In genomic region chr7:99674890-99675289, GRCm38 (mm10) we compare ENCODE assay signal across 14 mouse cellular contexts. TPM values are rescaled to one million over a fixed set of nuclear protein-coding genes. Genes with fewer than 3 reads are reported as not detected.
A peak's percentile ranks its signal among the peaks of the same experiment; 100 is the strongest.
DNase-seq lines count a peak whose midpoint lies in the region; ATAC-seq and TF ChIP-seq lines count a peak whose summit lies in the region.
"Had no signal": no experiment of that assay in that cellular context is flagged by ENCODE, and none has a peak within 500 bp of the region (broad histone marks: within the 10 kb centered on the region; RNA-seq: fewer than 3 reads in every experiment).

No protein-coding gene starts in this region.

- H3K9ac ChIP-seq in stomach, postnatal 0 days (ENCODE audit: low read length) = no peak overlapping the region
- H3K9ac ChIP-seq: heart, embryonic 13.5 days; hindbrain, embryonic 15.5 days; lung, embryonic 14.5 days had no signal

- DNase-seq in layer of hippocampus, adult 11-12 months (ENCODE audit: low spot score) = peak; percentile 63
- no peak for DNase-seq in layer of hippocampus, postnatal 25 days (ENCODE audit: extremely low spot score in 1 of 2, low spot score in 1 of 2)
- peak; percentile 60 to 73 for DNase-seq in right cerebral cortex, postnatal 10 days (ENCODE audit: low spot score in 2 of 2)
- DNase-seq in right cerebral cortex, postnatal 14 days = no peak
- DNase-seq in stomach, postnatal 0 days (ENCODE audit: low spot score) = no peak
- no peak for DNase-seq in adrenal gland, postnatal 10 days
- DNase-seq: lung, embryonic 14.5 days; thymus, adult 18-20 months had no signal

- H3K4me3 ChIP-seq in stomach, postnatal 0 days (ENCODE audit: low read depth, low read length) = no peak overlapping the region
- H3K4me3 ChIP-seq: heart, embryonic 13.5 days; hindbrain, embryonic 15.5 days had no signal

- no peaks in the 10 kb centered on the region for H3K9me3 ChIP-seq in stomach, postnatal 0 days (ENCODE audit: control insufficient read depth, low read length)
- H3K9me3 ChIP-seq: heart, embryonic 13.5 days; hindbrain, embryonic 15.5 days had no signal

- H3K36me3 ChIP-seq in stomach, postnatal 0 days (ENCODE audit: control insufficient read depth, insufficient read depth, low read length) = no peaks in the 10 kb centered on the region
- H3K36me3 ChIP-seq: heart, embryonic 13.5 days; hindbrain, embryonic 15.5 days had no signal

- peak; percentile 84 for ATAC-seq in granulocyte monocyte progenitor cell, adult 5-6 weeks (replicated peaks; ENCODE audit: poor library complexity, severe bottlenecking)
- 0 out of 2 replicates have a peak, but pooled peaks have one; percentile 19 for ATAC-seq in stomach, postnatal 0 days (ENCODE audit: low FRiP score, low TSS enrichment)

- TF ChIP-seq EP300 in stomach, postnatal 0 days (optimal IDR thresholded peaks at IDR 0.05) = no peak

- no peaks in the 10 kb centered on the region for H3K27me3 ChIP-seq in stomach, postnatal 0 days (ENCODE audit: control insufficient read depth, insufficient read depth, low read length)
- H3K27me3 ChIP-seq: hindbrain, embryonic 15.5 days had no signal

- no peaks in the 10 kb centered on the region for H3K4me1 ChIP-seq in stomach, postnatal 0 days (replicated peaks; ENCODE audit: control insufficient read depth, insufficient read depth)
- H3K4me1 ChIP-seq: hindbrain, embryonic 15.5 days had no signal

- TF ChIP-seq CTCF in stomach, postnatal 0 days (IDR thresholded peaks at IDR 0.05; ENCODE audit: low read depth) = no peak

- WGBS in stomach, postnatal 0 days = 83% methylated on average over 3 of the region's 3 CpGs

- no peak overlapping the region for H3K4me2 ChIP-seq in stomach, postnatal 0 days (replicated peaks; ENCODE audit: low read depth)
- H3K4me2 ChIP-seq: heart, embryonic 13.5 days; hindbrain, embryonic 15.5 days; lung, embryonic 14.5 days had no signal

- H3K27ac ChIP-seq in stomach, postnatal 0 days (replicated peaks) = no peak overlapping the region
- H3K27ac ChIP-seq: heart, embryonic 13.5 days; hindbrain, embryonic 15.5 days; kidney, postnatal 0 days had no signal

RNA-seq across cellular contexts. Expression of gene Slco2b1, which starts 36.2 kb away (rescaled TPM):
- 10 to 100 TPM; 13.0 to 17.1 TPM for total RNA-seq in layer of hippocampus, postnatal 25 days (2021)
- not detected in 2 replicates for total RNA-seq in granulocyte monocyte progenitor cell, adult 5-6 weeks (2014; fragmentation: Nextera tagmentation)
- 0.13 TPM in 1 of 2 replicates, not detected in the other for total RNA-seq in granulocyte monocyte progenitor cell, adult 5-6 weeks (2017)
- 2.1 and 2.2 TPM in 2 replicates for polyA plus RNA-seq in stomach, postnatal 0 days (2015; fragmentation: Nextera tagmentation; extraction: Ambion mirVana)
- total RNA-seq in adrenal gland, postnatal 10 days (2021) = 10 to 100 TPM; 17.5 to 17.6 TPM

RNA-seq across cellular contexts. Expression of gene Tpbgl, which starts 48.0 kb away (rescaled TPM):
- 1 to 10 TPM; 6.1 TPM for total RNA-seq in layer of hippocampus, postnatal 25 days (2021)
- total RNA-seq in granulocyte monocyte progenitor cell, adult 5-6 weeks (2014; fragmentation: Nextera tagmentation) = not detected in 2 replicates
- not detected in 2 replicates for total RNA-seq in granulocyte monocyte progenitor cell, adult 5-6 weeks (2017)
- 1.5 and 1.7 TPM in 2 replicates for polyA plus RNA-seq in stomach, postnatal 0 days (2015; fragmentation: Nextera tagmentation; extraction: Ambion mirVana)
- 10 to 100 TPM; 13.9 to 14.6 TPM for total RNA-seq in adrenal gland, postnatal 10 days (2021)

RNA-seq across cellular contexts. Expression of gene Olfr520, which starts 55.2 kb away (rescaled TPM):
- total RNA-seq in layer of hippocampus, postnatal 25 days (2021) = not detected
- not detected in 2 replicates for total RNA-seq in granulocyte monocyte progenitor cell, adult 5-6 weeks (2014; fragmentation: Nextera tagmentation)
- total RNA-seq in granulocyte monocyte progenitor cell, adult 5-6 weeks (2017) = not detected in 2 replicates
- polyA plus RNA-seq in stomach, postnatal 0 days (2015; fragmentation: Nextera tagmentation; extraction: Ambion mirVana) = 0.11 TPM in 1 of 2 replicates, not detected in the other
- not detected for total RNA-seq in adrenal gland, postnatal 10 days (2021)
- polyA plus RNA-seq: heart, embryonic 13.5 days; hindbrain, embryonic 15.5 days; kidney, postnatal 0 days; limb, embryonic 11.5 days; lung, embryonic 14.5 days; small intestine, adult 2 months had no signal

Comparison
In these comparisons a context has a peak if more than half of its experiments do, and no peak if none do; other contexts are left out.
1. DNase-seq: peak in layer of hippocampus, adult 11-12 months (single experiment) and right cerebral cortex, postnatal 10 days (2 of 2); none in layer of hippocampus, postnatal 25 days (0 of 2), right cerebral cortex, postnatal 14 days (single experiment), stomach, postnatal 0 days (single experiment) and adrenal gland, postnatal 10 days (single experiment).
2. RNA of gene Slco2b1, which starts 36.2 kb away (total RNA-seq): 17.5 to 17.6 TPM in adrenal gland, postnatal 10 days and 13.0 to 17.1 TPM in layer of hippocampus, postnatal 25 days; 0.13 TPM in granulocyte monocyte progenitor cell, adult 5-6 weeks; every median in the first group is over 10 times any median in the second.
3. RNA of gene Tpbgl, which starts 48.0 kb away (total RNA-seq): 13.9 to 14.6 TPM in adrenal gland, postnatal 10 days and 6.1 TPM in layer of hippocampus, postnatal 25 days; not detected in granulocyte monocyte progenitor cell, adult 5-6 weeks; every median in the first group is over 4 times any median in the second.